Mouse (Mus musculus): ENCODE data around the gene Lrpprc.

GRCm38 (mm10) chr17:84832346-84832745 is 41.8 kb upstream of the Lrpprc start:
- TF ChIP-seq CTCF (IDR thresholded peaks at IDR 0.05; ENCODE audit: borderline replicate concordance, control insufficient read depth, extremely low read depth, insufficient read depth, low read length, poor library complexity) (no peak), POLR2A (IDR thresholded peaks at IDR 0.05; ENCODE audit: control insufficient read depth, extremely low read depth, insufficient read depth, low read length, poor library complexity) (no peak)

Data from thymus, adult 2 months (tissue).